Mouse (Mus musculus) spleen, adult 2 months (tissue): ENCODE data around the gene Fancc. TPM values are rescaled to one million over a fixed set of nuclear protein-coding genes. Genes with fewer than 3 reads are reported as not detected.

Experiments
- DNase-seq, 2 experiments: peaks; one replicate each; pipeline versions ENCODE4 v3.0.0 to v3.0.0-alpha.2; 2012 to 2021; ENCODE audit warnings: low spot score in 2 of 2, low read depth in 1 of 2
- H3K27ac ChIP-seq: fragments of 200-500 bp; 2 replicates; pipeline ENCODE4 v1.5.1; 2012; ENCODE audit warnings: low read length, inconsistent platforms; ENCODE audit not compliant: insufficient read depth
- H3K27me3 ChIP-seq: fragments of 200-500 bp; 2 replicates; pipeline ENCODE4 v1.6.1; 2012; ENCODE audit warnings: mild to moderate bottlenecking, moderate library complexity, low read length, inconsistent platforms; ENCODE audit not compliant: control insufficient read depth, insufficient read depth
- H3K36me3 ChIP-seq: fragments of 200-500 bp; 2 replicates; pipeline ENCODE4 v1.6.1; 2012; ENCODE audit warnings: mild to moderate bottlenecking, low read length, inconsistent platforms; ENCODE audit not compliant: control insufficient read depth, insufficient read depth
- H3K4me1 ChIP-seq: fragments of 200-500 bp; 2 replicates; pipeline ENCODE4 v1.6.1; 2011; ENCODE audit warnings: inconsistent platforms; ENCODE audit not compliant: control insufficient read depth, insufficient read depth, insufficient read length
- H3K4me3 ChIP-seq: fragments of 200-500 bp; 2 replicates; pipeline ENCODE4 v1.5.1; 2011; ENCODE audit warnings: mild to moderate bottlenecking, inconsistent platforms; ENCODE audit not compliant: insufficient read depth, insufficient read length; ENCODE audit errors: extremely low read depth
- CTCF ChIP-seq: fragments of 200-500 bp; IDR thresholded peaks from 2 replicates; pipeline ENCODE4 v1.5.1; 2011; ENCODE audit warnings: mild to moderate bottlenecking, inconsistent platforms; ENCODE audit not compliant: insufficient read depth, insufficient read length, insufficient replicate concordance; ENCODE audit errors: extremely low read depth
- POLR2A ChIP-seq: fragments of 200-500 bp; IDR thresholded peaks from 2 replicates; pipeline ENCODE4 v1.6.1; 2011; ENCODE audit warnings: low read depth, low read length, inconsistent platforms
- WGBS: fragments of 180-500 bp; shearing (Covaris S2); methylation state at CpG from one replicate; pipeline ENCODE4 v1.1.7; 2018; 5-methylcytosine and 5-hydroxymethylcytosine counted together
- polyA plus RNA-seq: library from polyadenylated mRNA; depleted of rRNA; stranded (reverse); fragments of >200 nt; gene quantifications from 2 replicates; pipeline ENCODE4 v1.2.3, GENCODE M21; 2012

The Fancc gene
- polyA plus RNA-seq, 1 experiment: 5.1 TPM

DNA sequence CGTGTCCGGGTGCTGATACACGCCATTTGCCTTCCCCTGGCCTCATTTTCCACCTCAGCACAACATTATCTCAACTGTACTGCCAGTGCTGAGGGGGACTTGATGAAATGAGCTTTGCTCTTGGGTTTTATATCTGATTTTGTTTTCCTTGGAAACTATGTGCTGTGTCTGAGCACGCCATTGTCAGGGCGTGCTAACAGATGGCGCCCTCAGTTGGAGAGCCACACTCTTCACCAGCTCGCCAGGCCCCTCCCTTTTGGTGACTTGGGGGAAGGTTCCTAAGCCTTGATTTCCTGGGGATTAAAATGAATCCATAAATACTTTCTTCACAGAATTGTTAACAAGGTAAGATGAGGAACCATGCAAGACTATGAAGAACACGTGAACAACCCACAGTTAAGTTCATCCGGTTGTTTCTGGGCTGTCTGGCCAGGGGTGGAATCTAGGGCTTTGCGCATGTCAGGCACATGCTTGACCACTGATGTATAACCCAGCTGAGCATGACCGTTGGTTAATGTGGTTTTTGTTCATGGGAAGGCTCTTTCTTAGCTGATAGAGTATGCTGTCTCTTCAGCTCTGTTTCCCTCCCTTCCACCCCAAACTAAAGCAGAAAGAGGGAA, 210.5 kb downstream of the Fancc start:
- peaks cover 12% of the 10 kb centered on the region for H3K36me3 ChIP-seq
- H3K27ac ChIP-seq: no peak overlapping the region
- H3K4me3 ChIP-seq: no peak overlapping the region
- peak in 1 of 2 experiments; percentile 10 for DNase-seq
- no peaks in the 10 kb centered on the region for H3K27me3 ChIP-seq
- peaks cover 6% of the 10 kb centered on the region; the same call in 1 of the 2 replicates for H3K4me1 ChIP-seq
- 77% methylated on average over 11 of the region's 11 CpGs for WGBS
- TF ChIP-seq POLR2A (no peak), CTCF (no peak)

DNA sequence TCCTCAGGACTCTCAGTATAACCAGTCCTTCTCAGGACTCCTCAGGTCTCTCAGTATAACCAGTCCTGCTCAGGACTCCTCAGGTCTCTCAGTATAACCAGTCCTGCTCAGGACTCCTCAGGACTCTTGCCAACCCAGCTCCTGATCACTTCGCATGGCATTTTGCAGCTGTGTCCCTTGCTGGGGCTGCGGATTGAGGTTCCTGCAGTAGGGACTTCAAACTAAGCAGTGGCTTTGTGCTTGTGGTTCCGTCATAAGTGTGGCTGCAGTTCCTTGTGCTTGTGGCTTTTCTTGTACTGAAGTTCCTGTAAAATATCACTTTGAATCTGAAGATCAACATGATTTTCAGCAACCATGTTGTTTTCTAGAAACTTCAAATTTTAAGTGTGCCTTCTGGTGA, 212.3 kb downstream of the Fancc start:
- no peaks in the 10 kb centered on the region for H3K27me3 ChIP-seq
- no peak overlapping the region for H3K27ac ChIP-seq
- peaks cover 12% of the 10 kb centered on the region for H3K36me3 ChIP-seq
- H3K4me3 ChIP-seq: no peak overlapping the region
- WGBS: 66% methylated on average over 3 of the region's 3 CpGs
- no peak for DNase-seq
- TF ChIP-seq POLR2A (no peak), CTCF (no peak)
- peaks cover 6% of the 10 kb centered on the region; the same call in 1 of the 2 replicates for H3K4me1 ChIP-seq

DNA sequence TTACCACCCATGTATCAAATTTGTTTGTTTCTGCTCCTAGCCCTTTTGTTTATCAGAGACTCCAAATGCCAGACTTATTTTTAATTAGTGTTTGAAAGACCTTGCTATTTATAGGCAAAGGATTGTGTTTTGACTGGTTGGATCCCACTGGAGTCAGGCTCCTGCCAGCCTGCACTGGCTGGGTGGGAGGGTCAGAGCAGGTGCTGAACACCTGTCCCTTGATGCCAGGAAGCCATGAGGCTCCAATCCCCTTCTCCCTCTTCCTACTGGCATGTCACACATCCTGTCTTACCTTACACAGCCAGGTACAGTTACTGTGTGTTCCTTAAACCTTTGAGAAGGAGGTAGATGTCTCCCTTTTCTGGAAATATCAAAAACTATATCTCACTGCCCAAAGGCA, 213.8 kb downstream of the Fancc start:
- no peak for TF ChIP-seq POLR2A
- TF ChIP-seq CTCF: no peak
- H3K36me3 ChIP-seq: peaks cover 10% of the 10 kb centered on the region
- no peak for DNase-seq
- H3K4me3 ChIP-seq: no peak overlapping the region
- no peaks in the 10 kb centered on the region for H3K27me3 ChIP-seq
- no peak overlapping the region for H3K27ac ChIP-seq
- H3K4me1 ChIP-seq: 0 out of 2 replicates have a peak, but pooled peaks cover 3% of the 10 kb centered on the region

DNA sequence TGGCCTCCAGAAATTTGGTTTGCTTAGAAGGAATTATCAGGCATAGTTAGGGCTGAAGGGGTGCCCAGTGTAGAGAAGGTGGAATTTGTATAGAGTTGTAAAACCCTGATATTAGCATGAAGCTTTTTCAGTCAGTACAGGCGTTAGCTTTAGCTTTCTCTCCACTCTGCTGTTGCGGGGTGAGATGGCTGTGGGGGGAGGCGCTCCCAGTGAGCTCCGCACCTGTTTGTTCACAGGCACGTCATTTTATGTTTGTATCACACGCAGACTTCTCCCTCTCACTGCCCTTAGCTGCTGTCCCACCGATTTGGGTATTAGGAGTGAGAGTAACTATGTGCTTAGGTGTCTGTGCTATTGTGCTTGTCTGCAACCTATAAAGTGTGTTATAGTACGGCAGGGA, 215.9 kb downstream of the Fancc start:
- H3K27ac ChIP-seq: no peak overlapping the region
- peaks cover 7% of the 10 kb centered on the region for H3K36me3 ChIP-seq
- no peak for DNase-seq
- H3K4me1 ChIP-seq: peaks cover 9% of the 10 kb centered on the region; the same call in 1 of the 2 replicates
- 90% methylated on average over 8 of the region's 8 CpGs for WGBS
- H3K27me3 ChIP-seq: no peaks in the 10 kb centered on the region
- TF ChIP-seq POLR2A: no peak
- TF ChIP-seq CTCF: no peak
- H3K4me3 ChIP-seq: no peak overlapping the region

DNA sequence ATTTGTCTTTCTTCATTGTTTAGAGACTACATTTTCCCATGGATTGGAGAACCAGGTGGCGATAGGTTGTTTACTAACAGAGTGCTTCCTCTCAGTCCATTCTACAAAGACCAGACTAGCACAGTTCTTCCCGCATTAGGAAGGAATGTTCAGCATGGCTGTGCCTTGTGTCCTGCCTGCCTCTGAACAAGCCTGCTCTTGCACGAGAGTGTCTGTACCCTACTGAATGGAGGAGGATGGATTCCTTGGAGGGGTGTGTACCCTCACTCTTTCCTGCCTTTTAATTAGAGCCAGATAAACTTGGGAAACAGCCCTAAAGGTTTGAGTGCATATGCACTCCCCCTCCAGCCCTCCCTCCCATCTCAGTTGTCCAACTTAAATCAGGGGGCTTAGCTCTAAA, 216.7 kb downstream of the Fancc start:
- no peak overlapping the region for H3K27ac ChIP-seq
- 96% methylated on average over 3 of the region's 3 CpGs for WGBS
- DNase-seq: no peak
- no peaks in the 10 kb centered on the region for H3K27me3 ChIP-seq
- H3K4me3 ChIP-seq: no peak overlapping the region
- no peak for TF ChIP-seq POLR2A
- TF ChIP-seq CTCF: no peak
- H3K36me3 ChIP-seq: peaks cover 5% of the 10 kb centered on the region
- peaks cover 7% of the 10 kb centered on the region; the same call in 1 of the 2 replicates for H3K4me1 ChIP-seq

DNA sequence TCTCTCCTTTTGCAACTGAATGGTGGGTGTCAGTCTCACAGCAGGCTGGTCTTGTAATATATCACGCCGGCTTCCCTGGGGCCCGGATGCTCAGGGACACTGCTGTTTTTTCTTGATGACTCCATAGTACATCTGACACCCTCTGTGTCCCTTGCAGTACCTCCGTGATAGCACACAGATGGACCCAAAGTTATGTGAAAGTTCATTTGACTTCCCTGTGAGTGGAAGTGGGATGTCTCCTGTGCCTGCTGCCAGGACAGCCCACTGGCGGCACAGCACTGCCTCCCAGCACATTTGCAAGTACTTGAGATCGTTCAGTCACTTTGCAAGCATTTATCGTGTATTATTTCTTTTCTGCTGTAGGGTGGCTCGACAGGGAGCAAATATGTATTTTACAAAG, 217.3 kb downstream of the Fancc start:
- Histone ChIP-seq H3K27ac (no peak overlapping the region), H3K36me3 (peaks cover 5% of the 10 kb centered on the region; the same call in 1 of the 2 replicates), H3K4me1 (peaks cover 7% of the 10 kb centered on the region; the same call in 1 of the 2 replicates), H3K27me3 (no peaks in the 10 kb centered on the region), H3K4me3 (no peak overlapping the region)
- TF ChIP-seq POLR2A (no peak), CTCF (no peak)
- WGBS: 85% methylated on average over 8 of the region's 8 CpGs
- DNase-seq: no peak

DNA sequence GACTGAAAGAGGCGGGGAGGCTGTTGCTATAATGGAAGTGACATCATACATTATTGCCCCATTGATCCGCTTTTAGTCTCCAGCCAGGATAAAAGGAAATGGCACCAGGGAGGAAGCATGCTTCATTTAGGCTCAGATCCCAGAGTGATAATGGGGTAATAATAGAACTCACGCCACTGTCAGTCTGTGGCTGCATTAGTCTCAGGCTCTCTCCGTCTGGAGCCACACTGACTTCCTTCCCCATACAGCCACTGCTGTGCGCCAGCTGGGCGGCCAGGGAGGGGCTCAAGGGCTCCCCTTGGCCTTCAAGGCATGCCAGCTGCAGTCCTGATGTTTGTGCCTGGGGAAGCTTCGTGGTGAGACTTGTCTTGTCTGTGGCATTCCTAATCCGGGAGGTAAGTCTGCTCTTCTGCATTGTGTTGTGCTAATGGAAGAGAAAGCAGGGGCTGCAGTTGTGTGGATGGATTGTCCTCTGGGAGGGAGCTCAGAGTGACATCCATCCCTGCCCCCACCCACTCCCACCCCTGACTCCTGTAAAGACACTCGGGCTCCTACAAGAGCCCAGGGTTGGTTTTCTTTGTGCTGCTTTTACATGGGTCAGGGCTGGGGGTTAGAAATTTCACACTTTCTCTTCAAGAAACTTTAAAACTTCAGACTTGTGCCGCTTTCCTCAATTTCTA, 218.1 kb downstream of the Fancc start:
- DNase-seq: no peak
- 39% methylated on average over 10 of the region's 10 CpGs for WGBS
- no peak for TF ChIP-seq POLR2A
- TF ChIP-seq CTCF: no peak

More for the DNA sequence above, 218.1 kb downstream of the Fancc start:
- Histone ChIP-seq H3K36me3 (peaks cover 5% of the 10 kb centered on the region; the same call in 1 of the 2 replicates), H3K27me3 (no peaks in the 10 kb centered on the region), H3K4me1 (peaks cover 7% of the 10 kb centered on the region; the same call in 1 of the 2 replicates), H3K4me3 (no peak overlapping the region), H3K27ac (no peak overlapping the region)
